Mouse (Mus musculus) embryo, embryonic 10.5 days (tissue): ENCODE results near the gene Mboat2.

Source experiments
- DNase-seq: peaks from one replicate; pipeline ENCODE4 v3.0.0-alpha.2; 2015; ENCODE audit warnings: low spot score

Gene Mboat2

DNA sequence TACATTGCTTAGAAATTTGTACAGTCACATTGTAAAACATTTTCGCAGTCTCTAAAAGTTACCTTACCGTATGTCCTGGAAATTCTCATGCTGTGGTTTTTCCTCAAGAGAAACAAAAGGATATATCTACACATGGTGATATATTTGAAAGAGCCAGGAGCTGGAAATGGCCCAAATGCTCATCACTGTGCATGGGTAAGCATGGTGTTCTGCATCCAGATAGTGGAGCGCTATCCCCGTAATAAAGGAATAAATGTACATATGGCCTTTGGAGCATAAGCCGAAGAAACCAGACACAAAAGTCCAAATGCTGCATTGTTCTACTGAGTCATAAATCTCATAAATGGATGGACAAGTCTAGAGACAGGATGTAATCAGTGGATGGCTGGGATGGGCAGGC lies 72.1 kb downstream of the Mboat2 start:
- no peak for DNase-seq

DNA sequence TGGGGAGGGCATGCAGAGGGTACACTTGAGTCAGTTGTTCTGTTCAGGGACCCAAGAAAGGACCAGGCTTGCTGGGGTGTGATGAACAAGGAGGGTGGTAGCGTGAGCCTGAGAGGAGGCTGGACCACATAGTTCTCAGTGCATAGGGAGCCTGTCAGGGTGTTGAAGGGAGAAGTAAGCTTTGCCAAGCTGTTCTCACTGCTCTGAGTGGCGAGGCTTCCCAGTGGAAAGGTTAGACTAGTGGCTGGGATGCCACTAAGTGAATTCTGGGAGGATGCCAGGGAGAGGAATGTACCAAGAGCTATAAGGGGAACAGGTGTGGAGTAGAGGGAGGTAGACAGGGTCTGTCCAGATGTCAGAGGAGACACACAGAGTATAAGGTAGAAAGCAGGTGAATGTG lies 77.2 kb downstream of the Mboat2 start:
- DNase-seq, result no peak

DNA sequence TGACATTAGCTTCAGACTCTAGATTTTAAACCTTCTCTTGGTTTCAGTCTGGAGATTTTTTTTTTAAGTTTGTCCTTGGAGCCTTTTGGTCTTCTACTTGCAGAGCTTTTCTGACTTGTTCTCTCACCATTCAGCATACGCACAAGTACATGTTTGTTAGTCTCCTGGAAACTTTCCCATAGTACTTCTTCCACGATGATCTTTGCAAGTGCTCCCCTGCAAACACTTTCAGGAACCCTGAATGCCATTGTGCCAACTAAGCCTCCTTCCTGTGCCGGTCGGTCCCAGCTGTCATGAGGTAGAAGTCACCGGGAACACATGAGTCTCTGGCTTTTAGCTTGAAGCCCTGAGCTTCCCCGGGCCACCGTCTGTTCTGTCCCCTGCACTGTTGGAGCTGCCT lies 79.0 kb downstream of the Mboat2 start:
- DNase-seq, result no peak

DNA sequence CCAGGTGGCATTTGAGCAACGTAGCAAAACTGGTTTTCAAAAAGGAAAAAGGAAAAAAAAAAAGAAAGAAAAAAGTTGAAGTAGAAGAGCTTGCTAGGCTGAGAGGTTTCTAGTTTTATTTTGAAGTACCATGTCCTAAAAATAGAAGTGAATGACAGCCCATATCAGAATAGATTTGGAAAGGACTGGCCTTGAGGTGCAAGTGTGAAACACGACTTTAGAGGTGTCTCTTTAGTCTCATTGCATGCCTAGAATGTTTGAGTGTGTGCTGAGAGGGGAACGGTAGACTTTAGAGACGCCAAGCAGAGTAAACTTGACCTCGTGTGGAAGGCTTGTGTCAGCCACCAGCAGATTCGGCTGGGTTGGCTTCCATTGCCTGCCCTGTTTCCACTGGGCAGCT lies 81.5 kb downstream of the Mboat2 start:
- DNase-seq, result no peak

DNA sequence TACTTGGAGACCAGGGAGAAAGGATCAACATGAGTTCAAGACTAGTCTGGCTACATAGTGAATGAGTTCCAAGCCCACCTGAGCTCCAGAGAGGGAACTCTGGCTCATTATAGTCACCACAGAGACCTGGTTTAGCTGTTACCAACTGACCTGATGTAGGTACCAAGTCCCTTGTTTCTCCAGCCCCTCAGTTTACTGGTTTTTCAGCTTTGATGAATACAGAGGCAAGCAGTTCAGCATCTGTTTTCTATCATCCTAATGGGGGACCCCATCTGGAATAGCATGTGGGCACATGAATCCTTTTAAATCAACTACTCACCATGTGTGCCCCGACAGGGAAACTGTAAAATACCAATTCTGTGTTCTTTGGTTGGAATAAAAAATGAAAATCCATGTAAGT lies 82.2 kb downstream of the Mboat2 start:
- no peak for DNase-seq

DNA sequence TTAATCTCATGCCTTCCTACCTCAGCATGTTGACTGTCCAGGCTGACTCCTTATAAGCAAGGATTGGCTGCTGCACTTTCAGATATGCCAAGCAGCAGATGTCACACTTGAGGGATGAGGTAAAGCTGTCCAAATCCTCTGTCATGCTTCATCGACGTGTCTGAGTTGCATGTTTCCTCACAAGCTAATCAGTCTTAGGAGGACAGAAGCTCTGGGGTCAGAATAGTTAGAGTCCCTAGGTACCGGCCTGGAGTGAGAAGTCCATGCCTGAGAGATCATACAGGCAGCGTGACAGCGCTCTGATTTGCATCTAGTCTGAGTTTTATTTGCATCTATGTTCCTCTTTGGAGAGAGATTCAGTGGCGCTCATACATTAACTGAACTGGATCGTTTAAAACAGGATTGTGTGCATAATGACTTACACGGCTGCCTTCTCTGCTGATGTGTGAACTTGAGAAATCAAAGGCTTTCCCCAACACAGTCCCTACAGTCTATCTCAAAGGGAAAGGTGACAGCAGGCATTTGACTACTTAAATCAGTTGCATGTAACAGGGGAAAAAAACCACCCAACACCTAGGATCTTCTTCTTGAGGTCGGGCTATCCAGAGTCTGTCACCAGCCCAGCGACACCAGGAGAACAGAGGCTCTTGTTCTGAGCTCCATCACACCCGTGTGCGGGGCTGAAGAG lies 88.0 kb downstream of the Mboat2 start:
- no peak for DNase-seq

DNA sequence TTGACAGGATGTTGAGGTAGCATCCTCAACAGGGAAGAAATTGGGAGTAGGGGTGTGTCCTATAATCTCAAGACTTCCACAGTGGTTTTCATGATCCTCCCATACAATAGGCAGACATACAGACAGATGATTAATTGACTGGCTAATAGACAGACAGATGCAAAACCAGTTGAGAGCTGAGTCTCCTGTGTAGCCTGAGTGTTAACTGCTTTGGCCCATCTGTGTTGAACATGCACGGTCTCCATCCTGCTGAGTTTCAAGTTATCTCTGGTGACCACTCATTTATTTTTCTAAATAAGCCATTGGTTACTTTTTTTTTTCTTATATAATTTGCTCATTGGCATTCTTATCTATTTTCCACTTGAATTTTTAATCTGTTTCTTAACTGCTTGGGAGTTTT lies 90.2 kb downstream of the Mboat2 start:
- DNase-seq, result no peak

DNA sequence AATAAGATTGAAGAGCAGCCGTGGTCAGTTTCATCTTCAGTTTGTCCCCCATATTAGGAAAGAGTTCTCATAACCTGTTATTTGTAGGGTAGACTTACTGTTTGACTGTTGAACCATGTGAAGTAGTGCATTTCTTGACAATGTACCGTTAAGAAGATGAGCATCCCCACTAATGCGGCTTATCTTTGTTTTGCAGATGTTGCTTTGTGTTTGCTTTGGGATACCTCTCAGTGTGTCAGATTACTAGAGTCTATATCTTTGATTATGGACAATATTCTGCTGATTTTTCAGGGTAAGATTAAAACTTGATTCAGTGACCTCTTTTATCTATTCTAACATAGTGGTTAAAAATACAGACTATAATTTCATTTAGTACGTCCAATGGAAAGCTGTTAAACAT lies 93.3 kb downstream of the Mboat2 start:
- no peak for DNase-seq

DNA sequence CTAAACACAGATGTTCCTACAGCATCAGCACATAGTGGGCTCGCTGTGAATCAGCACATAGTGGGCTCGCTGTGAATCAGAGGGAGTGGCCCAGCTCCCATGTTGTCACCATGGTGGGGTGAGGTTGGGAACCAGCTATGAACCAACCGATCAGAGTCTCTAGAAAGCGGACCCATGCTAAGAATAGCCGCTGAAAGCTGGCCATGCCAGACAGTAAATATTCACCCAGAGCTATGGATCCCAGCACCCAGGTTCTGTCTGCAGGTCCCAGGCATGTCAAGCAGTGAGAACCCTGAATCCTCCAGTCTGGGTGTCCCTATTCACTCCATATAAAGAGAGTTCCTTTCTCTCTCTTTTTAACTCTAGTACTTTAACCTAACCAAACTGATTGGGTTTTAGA lies 94.6 kb downstream of the Mboat2 start:
- DNase-seq, result no peak

DNA sequence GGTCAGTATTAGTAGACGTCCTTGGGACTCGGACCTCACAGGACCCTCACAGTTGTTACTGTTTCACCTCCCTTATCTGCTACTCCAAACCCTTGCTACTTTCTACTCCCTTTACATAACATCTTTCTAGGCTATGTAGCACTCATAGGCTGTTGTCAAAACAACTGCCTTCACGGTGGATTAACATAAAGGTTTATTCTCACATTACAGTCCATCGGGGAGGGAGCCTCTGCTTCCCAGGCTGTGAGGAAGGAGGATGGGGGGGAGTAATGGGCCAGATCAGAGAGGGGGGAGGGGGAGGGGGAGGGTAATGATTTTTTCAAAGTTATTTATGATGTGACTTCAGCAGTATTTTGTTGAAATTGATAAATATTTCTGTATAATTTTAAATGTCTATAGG lies 95.0 kb downstream of the Mboat2 start:
- peak; percentile 28 for DNase-seq

DNA sequence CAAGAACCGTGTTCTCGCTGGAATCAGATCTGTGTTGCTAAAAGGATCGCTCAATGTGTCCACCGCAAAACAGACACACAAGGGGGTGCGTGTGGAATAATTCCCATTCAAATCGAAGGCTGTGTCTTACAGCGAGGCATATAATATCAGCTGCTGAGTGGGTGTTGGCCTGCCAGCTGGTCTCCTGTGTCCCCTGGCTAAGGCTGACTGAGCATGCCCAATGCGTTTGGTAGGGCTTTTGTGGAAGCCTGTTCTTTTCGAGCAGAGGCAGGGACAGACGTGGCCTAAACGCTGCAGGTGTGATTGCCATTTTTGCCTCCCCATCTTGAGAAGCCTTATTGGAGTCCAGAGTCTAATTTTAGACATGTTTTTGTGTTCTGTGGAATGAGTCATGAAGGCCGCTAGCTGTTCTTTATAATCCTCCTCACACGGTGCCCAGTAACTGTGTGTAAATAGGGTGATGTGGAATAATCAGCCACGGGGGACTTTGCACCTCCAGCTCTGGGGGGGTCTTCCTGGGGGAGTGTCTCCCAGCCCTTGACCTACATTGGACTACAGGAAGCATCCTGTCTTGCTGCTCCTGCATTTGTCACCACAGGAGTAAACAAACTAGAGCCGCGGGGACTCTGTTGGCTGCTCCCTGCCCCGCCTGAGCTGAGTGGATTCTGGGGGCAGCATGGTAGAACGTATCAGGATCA lies 97.5 kb downstream of the Mboat2 start:
- DNase-seq, result no peak

DNA sequence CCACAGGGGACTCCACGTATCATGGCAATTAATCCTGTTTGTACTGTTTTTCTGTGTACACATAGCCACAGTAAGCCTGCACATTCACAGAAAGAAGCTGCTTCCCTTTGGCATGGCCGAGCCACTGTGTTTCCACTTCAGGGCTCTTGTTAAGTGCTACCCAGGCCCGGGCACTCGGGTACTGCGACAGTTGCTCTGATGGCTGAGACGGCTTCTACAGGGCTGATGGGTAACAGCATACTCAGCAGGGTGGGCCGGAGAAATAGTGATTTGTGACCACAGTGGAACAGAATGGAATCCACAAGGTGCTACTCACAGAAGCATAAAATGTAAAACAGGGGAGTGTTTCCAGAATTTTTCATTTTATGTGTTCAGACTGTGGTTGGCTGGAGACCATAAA lies 98.4 kb downstream of the Mboat2 start:
- DNase-seq, result no peak

DNA sequence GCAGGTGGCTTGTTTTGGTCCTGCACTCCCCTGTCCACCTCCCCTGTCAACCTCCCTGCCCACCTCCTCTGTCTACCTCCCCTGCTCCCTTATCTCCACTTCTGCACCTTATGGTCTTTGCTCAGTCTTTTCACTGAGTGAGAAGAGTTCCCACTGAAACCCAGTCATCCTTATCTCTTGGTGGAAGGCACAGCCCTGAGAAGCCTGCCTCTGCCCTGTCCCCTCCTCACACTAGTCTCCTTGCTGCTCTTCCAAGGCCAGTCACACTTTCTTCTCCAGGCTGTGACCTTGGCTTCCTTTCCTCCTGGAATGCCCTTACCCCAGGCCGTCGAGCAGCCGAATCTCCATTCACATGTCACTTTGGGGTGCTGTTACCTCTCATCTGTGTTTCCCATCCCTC lies 100.1 kb downstream of the Mboat2 start:
- no peak for DNase-seq

DNA sequence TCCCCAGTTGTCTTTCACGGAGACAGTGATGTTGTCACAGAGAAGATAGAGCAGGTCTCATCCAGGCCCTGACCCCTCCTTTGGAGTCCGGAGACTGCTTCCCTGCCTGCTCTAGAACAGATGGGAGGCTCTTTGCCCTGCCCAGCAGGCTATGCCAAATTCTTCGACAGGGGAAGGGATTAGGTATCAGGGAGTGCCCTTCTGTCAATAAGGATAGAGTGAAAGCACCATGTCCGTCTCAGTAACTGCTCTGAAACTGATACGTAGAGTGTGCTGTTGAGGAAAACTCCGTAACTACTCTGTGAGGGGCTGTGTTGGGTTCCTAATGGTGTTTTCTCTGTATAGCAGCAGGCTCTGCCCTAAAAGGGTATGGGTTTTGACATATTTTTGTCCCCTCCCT lies 101.4 kb downstream of the Mboat2 start:
- no peak for DNase-seq

DNA sequence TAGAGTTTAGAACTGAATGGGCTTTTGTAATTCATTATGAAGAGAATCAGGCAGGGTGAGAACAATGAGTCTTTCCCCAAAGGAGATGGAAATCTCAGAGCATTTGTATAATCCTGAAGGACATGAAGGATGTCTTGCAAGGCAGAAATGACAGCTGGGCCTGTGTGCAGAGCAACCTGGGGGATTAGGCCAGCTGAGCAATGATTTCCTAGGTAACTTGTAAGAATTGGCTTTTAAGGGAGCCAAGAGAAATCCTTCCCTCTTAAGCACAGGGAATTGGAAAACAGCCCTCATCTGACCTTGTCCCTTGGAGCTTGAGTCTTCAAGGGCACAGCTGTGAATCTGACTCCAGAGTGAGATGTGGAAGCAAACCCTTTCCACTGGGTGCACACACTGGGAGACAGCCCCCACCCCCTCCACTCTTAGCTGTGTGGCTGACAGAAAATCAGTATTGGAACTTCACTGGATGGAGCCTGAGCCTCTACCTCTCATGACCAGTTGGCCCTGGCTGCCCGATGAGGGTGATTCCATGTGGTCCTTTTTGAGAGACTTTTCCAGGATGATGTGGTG lies 102.6 kb downstream of the Mboat2 start:
- DNase-seq, result no peak

DNA sequence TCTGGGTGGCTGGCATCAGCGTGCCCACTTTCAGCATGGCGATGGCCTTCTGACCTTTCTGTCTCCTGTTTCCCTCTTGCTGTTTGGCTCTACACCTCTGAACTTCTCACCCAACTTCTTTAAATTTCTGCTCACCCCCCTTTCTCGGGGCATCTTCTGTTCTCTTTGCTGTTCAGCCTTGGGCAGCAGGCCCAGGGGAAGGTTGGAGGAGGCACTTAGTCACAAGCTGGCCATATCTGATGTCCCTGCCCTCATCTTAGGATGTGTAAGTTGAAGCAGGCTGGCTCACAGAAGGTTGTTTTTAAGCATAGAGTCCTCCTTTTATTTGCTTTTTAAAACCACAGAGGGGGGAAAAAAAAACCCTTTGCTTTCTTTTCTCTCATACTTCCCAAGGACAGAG lies 103.3 kb downstream of the Mboat2 start:
- no peak for DNase-seq

DNA sequence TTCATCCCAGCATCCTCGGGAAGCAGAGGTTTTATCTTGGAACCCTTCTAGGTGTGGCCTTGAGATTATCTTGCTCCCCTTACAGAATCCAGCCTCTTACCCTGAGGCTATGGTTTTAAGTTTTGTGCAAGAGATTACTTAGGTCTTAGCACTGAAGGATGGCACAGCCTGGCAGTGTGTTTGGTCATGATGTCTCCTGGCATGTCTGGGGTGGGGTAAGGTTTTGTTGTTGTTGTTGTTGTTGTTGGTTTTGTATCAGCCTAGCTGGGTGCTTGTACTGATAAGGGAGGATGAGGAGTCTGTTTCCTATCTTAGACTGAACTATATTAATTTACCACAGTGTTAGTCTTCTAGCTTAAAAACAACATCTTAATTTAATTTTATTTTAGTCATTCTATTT lies 105.6 kb downstream of the Mboat2 start:
- DNase-seq, result no peak

DNA sequence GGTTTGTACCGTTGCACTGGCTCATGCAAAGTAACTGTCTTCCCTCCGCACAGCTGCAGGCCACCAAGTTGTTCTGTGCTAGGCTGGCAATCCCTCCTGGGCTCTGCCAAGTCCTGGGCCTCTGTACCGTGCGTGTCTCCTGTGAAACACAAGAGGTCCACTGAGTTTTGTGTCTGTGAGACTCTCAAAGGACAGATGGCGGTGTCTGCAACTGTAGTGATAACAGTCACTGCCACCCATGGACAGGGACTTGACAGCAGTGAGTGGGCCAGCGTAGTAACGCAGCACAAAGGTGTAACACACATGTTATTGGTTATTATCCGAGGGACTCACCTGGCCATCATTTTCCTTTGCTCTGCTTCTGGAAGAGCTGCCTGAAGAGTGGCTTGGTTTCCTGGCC lies 108.7 kb downstream of the Mboat2 start:
- DNase-seq, result no peak

DNA sequence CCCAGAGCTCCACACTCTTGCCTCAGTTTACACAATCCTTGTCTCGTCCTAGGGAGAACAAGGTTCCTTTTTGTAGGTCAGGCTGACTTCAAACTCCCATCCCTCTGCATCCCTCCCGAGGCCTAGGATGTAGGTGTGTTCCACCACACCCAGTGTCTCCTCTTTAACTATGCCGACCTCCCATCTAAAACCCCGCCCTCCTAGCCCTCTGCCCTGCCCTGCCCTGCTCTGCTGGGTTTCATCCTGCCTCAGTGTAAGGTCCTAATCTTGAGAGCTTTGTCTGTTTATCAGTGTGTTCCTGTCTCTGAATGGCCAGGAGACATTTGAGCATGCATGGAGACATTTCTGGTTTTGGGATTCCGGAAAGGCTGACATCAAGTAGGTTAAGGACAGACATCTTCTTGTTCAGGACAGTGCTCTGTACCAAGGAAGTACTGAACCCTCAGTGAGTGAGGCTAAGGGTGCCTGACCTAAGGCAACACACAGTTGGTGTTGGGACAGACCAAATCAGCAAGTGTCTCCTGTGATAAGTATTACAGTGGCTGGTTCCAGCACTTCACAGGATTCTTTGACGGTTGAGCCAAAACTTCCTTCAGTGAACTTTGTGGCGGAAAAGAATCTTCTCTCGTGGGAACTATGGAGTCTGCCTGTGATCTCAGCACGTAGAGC lies 112.1 kb downstream of the Mboat2 start:
- DNase-seq, result no peak

DNA sequence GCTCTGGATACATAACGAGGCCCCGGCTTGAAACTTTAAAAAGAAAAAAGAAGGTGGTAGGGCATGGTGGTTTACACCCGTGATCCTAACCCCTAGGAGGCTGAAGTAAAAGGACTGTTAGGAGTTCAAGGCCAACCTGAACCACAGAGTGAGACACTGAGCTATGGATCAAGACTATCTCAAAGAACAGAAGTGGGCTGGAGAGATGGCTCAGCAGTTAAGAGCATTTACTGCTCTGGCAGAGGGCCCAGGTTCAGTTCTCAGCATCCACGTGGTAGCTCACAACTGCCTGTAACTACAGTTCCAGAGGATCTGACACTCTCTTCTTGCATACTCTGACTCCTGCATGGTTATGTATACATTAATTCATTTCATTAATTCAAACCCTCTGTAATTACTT lies 112.7 kb downstream of the Mboat2 start:
- no peak for DNase-seq

DNA sequence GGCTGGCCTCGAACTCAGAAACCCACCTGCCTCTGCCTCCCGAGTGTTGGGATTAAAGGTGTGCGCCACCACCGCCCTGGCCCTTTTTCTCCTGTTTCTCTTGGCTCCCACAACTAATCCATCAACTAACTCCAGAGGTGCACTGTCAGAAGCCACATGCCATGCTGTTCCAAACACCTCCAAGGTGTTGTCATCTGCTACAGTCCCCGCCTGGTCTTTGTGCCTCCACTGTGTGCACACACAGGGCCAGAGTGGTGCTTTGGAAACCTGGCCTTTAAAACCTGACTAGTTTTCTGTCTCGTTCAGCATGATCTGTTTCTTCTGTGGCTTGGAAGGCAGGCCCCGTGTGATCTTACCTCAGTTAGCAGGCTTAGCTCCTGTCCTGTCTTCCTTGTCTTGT lies 113.9 kb downstream of the Mboat2 start:
- DNase-seq, result no peak

DNA sequence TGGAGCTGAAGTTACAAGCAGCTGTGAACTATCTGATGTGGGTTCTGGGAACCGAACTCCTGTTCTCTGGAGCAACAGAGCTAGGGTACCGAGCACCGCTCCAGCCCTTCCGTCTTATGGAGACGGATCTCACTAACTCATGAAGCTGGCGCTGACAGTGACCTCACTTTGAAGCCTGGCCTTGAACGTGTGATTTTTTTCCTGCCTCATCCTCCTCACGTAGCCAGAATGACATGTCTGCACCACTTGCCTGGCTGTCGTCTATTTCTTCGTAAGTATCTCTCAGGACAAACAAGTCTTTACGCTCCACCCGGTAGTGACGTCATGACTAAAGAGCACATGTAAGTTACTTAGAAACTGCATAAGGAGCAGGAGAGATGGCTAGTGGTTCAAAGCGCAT lies 116.4 kb downstream of the Mboat2 start:
- DNase-seq, result no peak

DNA sequence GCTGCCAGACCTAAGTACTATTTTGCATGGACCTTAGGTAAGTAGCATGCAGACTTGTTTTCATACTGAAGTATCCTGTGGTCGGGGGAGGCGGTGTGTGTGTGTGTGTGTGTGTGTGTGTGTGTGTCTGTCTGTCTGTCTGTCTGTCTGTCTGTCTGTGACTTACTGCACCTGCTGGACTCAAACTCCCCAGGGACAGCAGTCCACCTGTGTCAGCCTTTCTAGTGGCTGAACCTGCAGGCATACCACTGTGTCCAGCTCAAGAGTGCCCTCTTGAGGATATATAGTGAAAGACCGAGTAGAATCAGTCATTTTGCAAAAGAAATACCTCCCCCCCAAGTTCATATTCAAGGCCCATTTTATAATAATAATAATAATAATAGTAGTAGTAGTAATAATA lies 117.7 kb downstream of the Mboat2 start:
- peak; percentile 73 for DNase-seq
